Mouse (Mus musculus) hindbrain, embryonic 16.5 days (tissue): ENCODE measurements around the gene Ezh1. TPM values are rescaled to one million over a fixed set of nuclear protein-coding genes. Genes with fewer than 3 reads are reported as not detected.

ENCODE experiments used
- ATAC-seq: fragments of 200-750 bp; cut with Nextera tagmentation; 2 replicates; pipeline ENCODE4 v1.8.0; 2017; ENCODE audit warnings: moderate TSS enrichment, moderate library complexity
- H3K27ac ChIP-seq: fragments of 300-500 bp; sonication (generic); 2 replicates; pipeline ENCODE4 v1.5.1; 2014; ENCODE audit warnings: low read depth, mild to moderate bottlenecking, control low read depth, low read length, moderate library complexity
- H3K27me3 ChIP-seq: fragments of 300-500 bp; sonication (generic); replicated peaks from 2 replicates; pipeline ENCODE4 v1.6.1; 2014; ENCODE audit warnings: low read length; ENCODE audit not compliant: control insufficient read depth, insufficient read depth
- H3K36me3 ChIP-seq: fragments of 300-500 bp; sonication (generic); 2 replicates; pipeline ENCODE4 v1.6.1; 2014; ENCODE audit warnings: mild to moderate bottlenecking, low read length, moderate library complexity, mixed read lengths; ENCODE audit not compliant: control insufficient read depth, insufficient read depth
- H3K4me1 ChIP-seq: fragments of 300-500 bp; sonication (generic); 2 replicates; pipeline ENCODE4 v1.6.1; 2014; ENCODE audit warnings: low read depth, low read length; ENCODE audit not compliant: control insufficient read depth, insufficient read depth
- H3K4me2 ChIP-seq: fragments of 300-500 bp; sonication (generic); 2 replicates; pipeline ENCODE4 v1.6.1; 2014; ENCODE audit warnings: mild to moderate bottlenecking, low read length, control low read depth, moderate library complexity
- H3K4me3 ChIP-seq: fragments of 300-500 bp; sonication (generic); 2 replicates; pipeline ENCODE4 v1.5.1; 2014; ENCODE audit warnings: mild to moderate bottlenecking, low read length, control low read depth, moderate library complexity
- H3K9ac ChIP-seq: fragments of 300-500 bp; sonication (generic); 2 replicates; pipeline ENCODE4 v1.6.1; 2014; ENCODE audit warnings: low read depth, mild to moderate bottlenecking, control low read depth, low read length, moderate library complexity
- H3K9me3 ChIP-seq: fragments of 300-500 bp; sonication (generic); 2 replicates; pipeline ENCODE4 v1.6.1; 2014; ENCODE audit warnings: mild to moderate bottlenecking, low read length, moderate library complexity; ENCODE audit not compliant: control insufficient read depth
- WGBS: fragments of 180-500 bp; shearing (Covaris S2); extraction: QIAGEN DNeasy Blood & Tissue Kit; methylation state at CpG from one replicate; pipeline ENCODE4 v1.1.7; 2014; 5-methylcytosine and 5-hydroxymethylcytosine counted together
- polyA plus RNA-seq: library from polyadenylated mRNA; unstranded; fragments of >200 nt; fragmentation: Nextera tagmentation; extraction: Ambion mirVana; gene quantifications from 2 replicates; pipeline ENCODE4 v1.2.1, GENCODE M21; 2015

The Ezh1 gene
- polyA plus RNA-seq: 30.0 and 32.4 TPM in 2 replicates

GRCm38 (mm10) chr11:101226065-101226701 is at the start of gene Ezh1:
TSS of gene Ezh1 (minus strand) at chr11:101226463.
- H3K36me3 ChIP-seq: no peaks in the 10 kb centered on the region
- H3K4me1 ChIP-seq: peaks cover 7% of the 10 kb centered on the region
- WGBS: 1% methylated on average over 44 of the region's 56 CpGs
- no peaks in the 10 kb centered on the region for H3K9me3 ChIP-seq
- H3K9ac ChIP-seq: peak within 1 kb of the TSS; percentile 90
- peak within 1 kb of the TSS; percentile 84 for H3K4me3 ChIP-seq
- H3K4me2 ChIP-seq: peak within 1 kb of the TSS; percentile 82
- no peaks in the 10 kb centered on the region for H3K27me3 ChIP-seq
- peak; percentile 97 for ATAC-seq
- H3K27ac ChIP-seq: peak within 1 kb of the TSS; percentile 61; the same call in 1 of the 2 replicates

- Histone ChIP-seq H3K9me3 (no peaks in the 10 kb centered on the region), H3K36me3 (no peaks in the 10 kb centered on the region), H3K9ac (no peak overlapping the region), H3K4me2 (no peak overlapping the region), H3K27ac (no peak overlapping the region), H3K4me3 (no peak overlapping the region), H3K4me1 (peaks cover 24% of the 10 kb centered on the region), H3K27me3 (no peaks in the 10 kb centered on the region)
- no peak for ATAC-seq
- 78% methylated on average over 4 of the region's 4 CpGs for WGBS
Observed at GRCm38 (mm10) chr11:101275309-101275708, 49.0 kb upstream of the Ezh1 start.

DNA sequence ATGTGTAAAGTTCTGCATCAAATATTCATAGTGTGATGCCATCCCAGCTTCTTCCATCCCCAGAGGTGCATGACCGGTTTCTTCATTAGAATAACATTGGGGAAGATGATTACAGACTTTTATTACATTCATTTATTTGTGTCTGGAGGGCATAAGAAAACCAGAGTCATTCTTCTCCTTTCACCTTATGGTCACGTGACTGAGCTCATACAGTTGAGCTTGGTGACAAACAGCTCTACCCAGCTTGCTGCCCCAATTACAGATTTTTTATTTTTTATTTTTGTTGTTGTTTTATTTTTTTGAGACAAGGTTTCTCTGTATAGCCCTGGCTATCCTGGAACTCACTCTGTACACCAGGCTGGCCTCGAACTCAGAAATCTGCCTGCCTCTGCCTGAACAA is 46.2 kb upstream of the Ezh1 start:
- H3K4me1 ChIP-seq: peaks cover 11% of the 10 kb centered on the region
- H3K27ac ChIP-seq: no peak overlapping the region
- ATAC-seq: no peak
- H3K27me3 ChIP-seq: no peaks in the 10 kb centered on the region; the same call in 1 of the 2 replicates
- H3K9me3 ChIP-seq: no peaks in the 10 kb centered on the region
- H3K4me3 ChIP-seq: no peak overlapping the region
- 78% methylated on average over 3 of the region's 3 CpGs for WGBS
- H3K4me2 ChIP-seq: no peak overlapping the region
- H3K9ac ChIP-seq: no peak overlapping the region
- H3K36me3 ChIP-seq: no peaks in the 10 kb centered on the region

DNA sequence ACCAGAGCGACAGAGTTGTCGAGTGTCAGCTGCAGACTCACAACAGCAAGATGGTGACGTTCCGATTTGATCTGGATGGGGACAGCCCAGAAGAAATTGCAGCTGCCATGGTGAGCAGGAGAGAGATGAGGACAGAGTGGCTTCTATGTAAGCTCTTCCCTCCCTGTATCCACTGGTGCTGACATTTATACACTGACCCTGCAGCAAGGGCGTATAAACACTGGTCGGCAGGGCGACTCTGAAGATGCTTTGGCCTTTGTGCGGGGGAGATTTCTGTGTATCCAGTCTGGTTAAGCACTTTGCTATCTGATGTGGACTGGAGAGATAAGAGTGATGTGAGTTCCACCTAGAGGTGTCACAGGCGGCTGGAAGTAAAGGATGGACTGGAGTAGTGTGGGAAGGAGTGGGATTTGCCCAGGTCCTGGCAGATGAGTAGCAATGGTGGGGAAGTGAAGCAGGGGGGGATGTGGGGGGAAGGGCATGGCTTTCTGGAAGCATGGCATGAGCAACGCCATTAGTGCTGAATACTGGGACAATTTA is 43.4 kb upstream of the Ezh1 start:
- WGBS: 37% methylated on average over 10 of the region's 10 CpGs
- Histone ChIP-seq H3K27ac (no peak overlapping the region), H3K4me2 (no peak overlapping the region), H3K9me3 (no peaks in the 10 kb centered on the region), H3K27me3 (peaks cover 14% of the 10 kb centered on the region), H3K36me3 (no peaks in the 10 kb centered on the region), H3K4me1 (peaks cover 8% of the 10 kb centered on the region; the same call in 1 of the 2 replicates), H3K4me3 (no peak overlapping the region), H3K9ac (no peak overlapping the region)
- ATAC-seq: no peak

- Histone ChIP-seq H3K4me3 (no peak overlapping the region), H3K27me3 (peaks cover 34% of the 10 kb centered on the region), H3K4me1 (peaks cover 13% of the 10 kb centered on the region), H3K4me2 (peak overlapping the region; percentile 70), H3K9me3 (no peaks in the 10 kb centered on the region), H3K36me3 (no peaks in the 10 kb centered on the region), H3K27ac (no peak overlapping the region), H3K9ac (no peak overlapping the region)
- 20% methylated on average over 6 of the region's 6 CpGs for WGBS
- no peak for ATAC-seq
Observed at GRCm38 (mm10) chr11:101265906-101266305, 39.6 kb upstream of the Ezh1 start.

DNA sequence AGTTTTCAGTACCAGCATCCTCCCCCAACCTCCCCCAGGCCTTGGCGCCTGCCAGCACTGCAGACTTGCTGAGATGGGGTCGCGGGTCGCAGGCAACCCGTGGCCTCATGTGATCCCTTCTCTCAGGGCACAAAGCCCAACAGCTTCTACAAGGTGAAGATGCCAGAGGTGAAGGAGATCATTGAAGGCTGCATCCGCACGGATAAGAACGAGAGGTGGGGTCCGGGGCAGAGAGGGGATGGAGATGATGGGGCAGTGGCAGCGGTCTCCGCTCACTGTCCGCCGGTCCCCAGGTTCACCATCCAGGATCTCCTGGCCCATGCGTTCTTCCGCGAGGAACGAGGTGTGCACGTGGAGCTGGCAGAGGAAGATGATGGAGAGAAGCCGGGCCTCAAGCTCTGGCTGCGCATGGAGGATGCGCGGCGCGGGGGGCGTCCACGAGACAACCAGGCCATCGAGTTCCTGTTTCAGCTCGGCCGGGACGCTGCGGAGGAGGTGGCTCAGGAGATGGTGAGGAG is 38.8 kb upstream of the Ezh1 start:
- Histone ChIP-seq H3K9ac (peak overlapping the region; percentile 54), H3K9me3 (no peaks in the 10 kb centered on the region), H3K27me3 (peaks cover 34% of the 10 kb centered on the region), H3K27ac (no peak overlapping the region), H3K4me3 (peak overlapping the region; percentile 40), H3K4me2 (peak overlapping the region; percentile 70), H3K4me1 (peaks cover 22% of the 10 kb centered on the region), H3K36me3 (no peaks in the 10 kb centered on the region)
- ATAC-seq: no peak
- WGBS: 2% methylated on average over 31 of the region's 31 CpGs

DNA sequence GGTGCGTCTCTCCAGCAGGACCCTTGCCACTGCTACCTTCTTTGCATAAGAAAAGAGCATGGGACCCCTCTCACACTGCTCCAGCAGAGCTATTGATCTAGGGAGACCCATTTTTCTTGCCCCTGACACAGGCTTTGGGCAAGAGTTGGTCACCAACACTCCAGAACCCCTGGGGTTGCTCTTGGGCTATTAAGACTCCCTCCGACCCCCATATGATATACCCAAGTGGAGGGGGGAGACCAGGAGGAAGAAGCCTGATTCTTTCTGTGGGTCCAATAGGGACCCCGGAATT is 37.7 kb upstream of the Ezh1 start:
- Histone ChIP-seq H3K27ac (no peak overlapping the region), H3K4me1 (peaks cover 30% of the 10 kb centered on the region), H3K9me3 (no peaks in the 10 kb centered on the region), H3K9ac (no peak overlapping the region), H3K27me3 (peaks cover 40% of the 10 kb centered on the region), H3K4me3 (no peak overlapping the region), H3K4me2 (no peak overlapping the region), H3K36me3 (peaks cover 3% of the 10 kb centered on the region; the same call in 1 of the 2 replicates)
- WGBS: 11% methylated on average over 3 of the region's 3 CpGs
- ATAC-seq: no peak

DNA sequence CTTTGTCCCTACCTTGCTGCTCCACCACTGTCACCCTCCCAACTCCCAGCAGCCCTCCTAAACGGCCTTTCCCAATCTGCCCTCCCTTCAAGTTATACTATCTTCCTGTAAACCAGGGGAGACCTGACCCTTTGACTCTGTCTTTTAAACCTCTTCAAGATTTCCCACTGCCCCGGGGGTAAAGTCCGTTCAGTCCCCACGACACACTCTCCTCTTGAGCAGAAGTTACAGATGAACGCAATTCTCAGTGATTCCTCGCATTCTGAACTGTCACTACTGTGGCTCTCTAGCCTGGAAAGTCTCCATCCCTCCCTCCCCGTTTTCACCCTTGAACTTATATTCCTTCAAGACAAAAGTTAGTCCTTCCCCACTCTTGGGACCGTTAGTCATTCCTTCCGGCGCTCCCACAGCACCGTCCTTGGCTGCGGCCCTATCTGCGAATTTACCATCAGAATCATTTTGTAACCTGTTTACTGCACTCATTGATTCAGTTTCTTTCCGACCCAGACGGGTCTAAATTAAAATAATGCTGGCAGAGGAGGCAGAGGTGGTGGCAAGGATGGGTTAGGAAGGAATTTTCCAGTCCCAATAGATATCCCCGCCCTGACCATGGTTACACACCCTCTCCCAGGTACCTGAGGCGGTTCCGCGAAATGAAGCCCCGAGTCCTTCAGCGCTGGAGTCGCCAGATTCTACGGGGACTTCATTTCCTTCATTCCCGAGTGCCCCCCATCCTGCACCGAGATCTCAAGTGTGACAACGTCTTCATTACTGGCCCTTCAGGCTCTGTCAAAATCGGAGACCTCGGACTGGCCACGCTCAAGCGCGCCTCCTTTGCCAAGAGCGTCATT is 37.1 kb upstream of the Ezh1 start:
- Histone ChIP-seq H3K9ac (no peak overlapping the region), H3K9me3 (no peaks in the 10 kb centered on the region), H3K27me3 (peaks cover 40% of the 10 kb centered on the region), H3K27ac (no peak overlapping the region), H3K4me2 (no peak overlapping the region), H3K36me3 (peaks cover 4% of the 10 kb centered on the region; the same call in 1 of the 2 replicates), H3K4me3 (no peak overlapping the region), H3K4me1 (peaks cover 30% of the 10 kb centered on the region)
- 4% methylated on average over 32 of the region's 32 CpGs for WGBS
- ATAC-seq: no peak
